Mouse (Mus musculus) gonadal fat pad, adult 2 months (tissue): ENCODE results near the gene Ttc3. TPM values are rescaled to one million over a fixed set of nuclear protein-coding genes. Genes with fewer than 3 reads are reported as not detected.

ENCODE experiments used
- DNase-seq: peaks from one replicate; pipeline ENCODE4 v3.0.0-alpha.2; 2012; ENCODE audit warnings: low read depth
- polyA plus RNA-seq: library from polyadenylated mRNA; depleted of rRNA; stranded (reverse); fragments of >200 nt; gene quantifications from 2 replicates; pipeline ENCODE4 v1.2.3, GENCODE M21; 2012; rRNA removed

The Ttc3 gene
- polyA plus RNA-seq, 1 experiment = 48.6 TPM

GRCm38 (mm10) chr16:94504192-94504591, 133.8 kb downstream of the Ttc3 start:
- DNase-seq = no peak

- no peak for DNase-seq
Observed at GRCm38 (mm10) chr16:94507071-94507470, 136.7 kb downstream of the Ttc3 start.

GRCm38 (mm10) chr16:94508769-94509168, 138.4 kb downstream of the Ttc3 start:
- no peak for DNase-seq

GRCm38 (mm10) chr16:94509983-94510382, 139.6 kb downstream of the Ttc3 start:
- DNase-seq = no peak

- no peak for DNase-seq
Observed at GRCm38 (mm10) chr16:94517606-94518005, 147.2 kb downstream of the Ttc3 start.

Other genes with a start within 250 kb of the Ttc3 start
- 13.0 and 13.6 TPM in 2 replicates for gene Hlcs, start 57.0 kb upstream of the Ttc3 start, polyA plus RNA-seq
- 2.5 and 2.7 TPM in 2 replicates for gene Ripply3, start 42.2 kb upstream of the Ttc3 start, polyA plus RNA-seq
- gene Pigp, start 1.2 kb downstream of the Ttc3 start, polyA plus RNA-seq = 50.8 and 50.9 TPM in 2 replicates
- gene Vps26c, start 156.2 kb downstream of the Ttc3 start, polyA plus RNA-seq = 40.5 and 53.4 TPM in 2 replicates
- 29.1 and 32.1 TPM in 2 replicates for gene Dyrk1a, start 199.4 kb downstream of the Ttc3 start, polyA plus RNA-seq